Mouse (Mus musculus) MEL (cell line): ENCODE results near the gene Cenpt.

Source experiments
- EP300 ChIP-seq, 2 experiments: IDR thresholded peaks; 2 replicates each; pipeline ENCODE4 v1.6.1; 2011; ENCODE audit warnings: improper control_type of control experiment in 2 of 2, low read length in 2 of 2, low read depth in 1 of 2, mild to moderate bottlenecking in 1 of 2
- GABPA ChIP-seq: IDR thresholded peaks from 2 replicates; pipeline ENCODE4 v1.6.1; 2012; ENCODE audit warnings: low read depth, mild to moderate bottlenecking, inconsistent platforms, low read length, improper control_type of control experiment, moderate library complexity
- POLR2AphosphoS5 ChIP-seq: IDR thresholded peaks from 2 replicates; pipeline ENCODE4 v1.6.1; 2012; ENCODE audit warnings: low read depth, borderline replicate concordance, mild to moderate bottlenecking, inconsistent platforms, low read length, moderate library complexity, mixed read lengths
- TAL1 ChIP-seq: IDR thresholded peaks from 2 replicates; pipeline ENCODE4 v1.6.1; 2012; ENCODE audit warnings: mild to moderate bottlenecking, inconsistent platforms, low read length, moderate library complexity, mixed read lengths
- TCF12 ChIP-seq: IDR thresholded peaks from 2 replicates; pipeline ENCODE4 v1.6.1; 2014; ENCODE audit warnings: low read depth, mild to moderate bottlenecking, inconsistent platforms, low read length, improper control_type of control experiment, moderate library complexity

GRCm38 (mm10) chr8:105860143-105860981 lies 7.3 kb upstream of the Cenpt start, which contains the start of gene Nutf2:
- TF ChIP-seq GABPA (no peak), POLR2AphosphoS5 (no peak), TAL1 (no peak), EP300 (IDR thresholded peaks at IDR 0.05; ENCODE audit: low read depth in 1 of 2, low read length in 2 of 2) (no peak), TCF12 (peak; percentile 18; the same call in 1 of the 2 replicates)
